Mouse (Mus musculus): Measurements from ENCODE around the gene Nelfe. TPM values are rescaled to one million over a fixed set of nuclear protein-coding genes. Genes with fewer than 3 reads are reported as not detected.
"Not testable (repeated sequence)": the region's sequence is repeated elsewhere in the genome, so short reads cannot be mapped to it uniquely, and the experiment has no call there.

The Nelfe gene
- polyA plus RNA-seq, 1 experiment: 50.6 TPM

DNA sequence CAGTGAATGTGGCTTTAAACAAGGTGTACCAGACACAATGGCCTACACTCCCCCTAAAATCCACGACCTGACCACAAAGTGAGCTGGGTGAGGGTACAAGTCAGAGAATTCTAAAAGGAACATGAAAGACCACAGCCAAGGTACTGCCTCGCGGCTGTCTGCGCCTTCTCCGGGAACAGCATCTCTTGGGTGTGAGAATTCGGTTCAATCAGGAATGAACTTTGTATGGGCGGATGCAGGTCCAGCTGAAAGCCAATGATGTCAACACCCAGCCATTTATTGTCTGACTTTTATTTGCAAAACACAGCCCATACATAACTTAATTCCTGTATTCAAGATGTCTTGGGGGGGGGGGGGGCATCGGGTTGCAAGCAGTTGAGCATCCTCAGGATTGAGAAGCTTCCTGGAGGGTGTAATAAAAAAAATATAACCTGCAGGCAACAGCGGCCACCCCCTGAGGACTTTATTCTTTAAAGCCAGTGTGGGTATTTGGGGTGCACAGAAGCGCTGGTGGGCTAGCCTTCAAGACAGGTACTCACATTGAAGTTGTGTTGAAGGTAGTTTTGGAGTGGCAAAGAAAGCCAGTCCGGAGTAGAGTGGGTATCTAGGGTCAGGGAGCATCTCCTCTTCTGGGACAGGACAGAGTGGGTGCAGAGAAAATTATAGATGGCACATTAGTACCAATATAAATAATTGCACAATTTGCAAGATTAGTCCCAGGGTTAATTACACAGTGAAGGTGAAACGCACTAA is 43.1 kb downstream of the Nelfe start:
- no peak for DNase-seq (ENCODE audit: low spot score)

DNA sequence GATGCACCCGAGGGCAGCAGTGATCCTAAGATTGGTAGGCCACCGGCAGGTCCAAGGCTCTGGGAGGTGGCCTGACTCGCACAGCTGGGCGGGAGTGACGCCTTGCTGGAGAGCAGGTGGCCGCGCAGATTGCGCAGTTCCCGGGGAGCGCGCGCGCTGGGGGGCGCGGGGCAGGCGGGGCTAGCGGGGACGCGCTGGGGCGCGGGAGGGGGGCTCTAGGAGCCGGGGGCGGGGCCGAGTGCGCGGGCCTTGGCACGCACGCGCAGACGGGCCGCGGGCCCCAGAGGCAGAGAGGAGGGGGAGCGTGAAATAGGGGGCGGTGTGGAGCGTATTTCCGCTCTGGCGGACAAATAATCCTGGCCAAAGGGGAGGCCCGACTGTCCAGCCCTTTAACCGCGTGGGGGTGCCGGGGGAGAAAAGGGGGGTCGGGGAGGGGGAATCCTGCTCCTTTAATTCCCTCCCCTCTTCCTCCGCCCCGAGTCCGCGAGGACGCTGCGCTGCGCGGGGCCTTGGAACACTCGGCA is 43.9 kb downstream of the Nelfe start:
- DNase-seq (ENCODE audit: low spot score): peak; percentile 90

DNA sequence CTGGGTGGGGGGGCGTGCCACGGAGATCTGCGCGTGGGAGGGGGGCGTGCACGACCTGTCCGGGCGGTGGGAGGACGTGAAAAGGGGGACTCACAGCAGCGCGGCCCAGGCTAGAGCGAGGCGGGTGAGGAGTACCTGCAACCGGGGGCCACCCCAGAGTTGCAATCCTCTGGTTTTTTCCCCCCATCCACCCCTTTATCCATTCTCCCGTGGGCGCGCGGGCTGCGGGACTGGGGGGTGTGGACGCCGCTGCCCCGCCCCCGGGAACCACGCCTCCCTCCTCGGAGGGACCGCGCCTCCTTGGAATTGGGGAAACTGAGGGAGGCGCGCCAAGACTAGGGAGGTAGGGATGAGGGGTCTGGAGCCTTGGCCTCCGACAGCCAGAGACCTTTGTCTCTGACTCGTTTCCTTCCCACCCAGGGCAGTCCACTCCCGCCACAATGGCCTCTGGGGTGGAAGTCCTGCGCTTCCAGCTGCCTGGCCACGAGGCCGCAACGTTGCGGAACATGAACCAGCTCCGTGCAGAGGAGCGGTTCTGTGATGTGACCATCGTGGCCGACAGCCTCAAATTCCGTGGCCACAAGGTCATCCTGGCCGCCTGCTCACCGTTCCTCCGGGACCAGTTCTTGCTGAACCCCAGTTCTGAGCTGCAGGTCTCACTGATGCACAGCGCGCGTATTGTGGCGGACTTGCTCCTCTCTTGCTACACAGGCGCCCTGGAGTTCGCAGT is 44.8 kb downstream of the Nelfe start:
- peak; percentile 56 for DNase-seq (ENCODE audit: low spot score)

DNA sequence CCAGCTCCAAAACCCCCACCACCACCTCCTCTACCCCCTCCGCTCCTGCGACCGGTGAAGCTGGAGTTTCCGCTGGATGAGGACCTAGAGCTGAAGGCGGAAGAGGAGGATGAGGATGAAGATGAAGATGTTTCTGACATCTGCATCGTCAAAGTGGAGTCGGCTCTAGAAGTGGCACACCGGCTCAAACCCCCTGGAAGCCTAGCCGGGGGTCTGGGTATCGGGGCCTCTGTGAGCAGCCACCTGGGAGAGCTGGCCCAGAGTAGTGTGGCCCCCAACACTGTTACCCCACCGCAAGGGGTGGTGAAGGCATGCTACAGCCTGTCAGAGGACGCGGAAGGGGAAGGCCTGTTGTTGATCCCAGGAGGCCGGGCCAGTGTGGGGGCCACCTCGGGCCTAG is 45.5 kb downstream of the Nelfe start:
- DNase-seq (ENCODE audit: low spot score): no peak

DNA sequence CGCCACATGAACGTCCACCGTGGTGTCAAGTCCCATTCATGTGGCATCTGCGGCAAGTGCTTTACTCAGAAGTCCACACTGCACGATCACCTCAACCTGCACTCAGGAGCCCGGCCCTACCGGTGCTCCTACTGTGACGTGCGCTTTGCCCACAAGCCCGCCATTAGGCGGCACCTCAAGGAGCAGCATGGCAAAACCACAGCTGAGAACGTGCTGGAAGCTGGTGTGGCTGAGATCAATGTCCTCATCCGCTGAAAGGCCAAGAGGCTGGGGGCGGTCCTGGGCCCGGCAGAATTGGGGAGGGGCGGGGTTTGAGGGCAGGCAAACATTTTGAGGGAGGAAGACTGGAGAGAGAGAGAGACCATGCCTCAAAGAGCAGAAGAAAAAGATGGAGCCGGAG is 46.2 kb downstream of the Nelfe start:
- DNase-seq (ENCODE audit: low spot score): no peak

DNA sequence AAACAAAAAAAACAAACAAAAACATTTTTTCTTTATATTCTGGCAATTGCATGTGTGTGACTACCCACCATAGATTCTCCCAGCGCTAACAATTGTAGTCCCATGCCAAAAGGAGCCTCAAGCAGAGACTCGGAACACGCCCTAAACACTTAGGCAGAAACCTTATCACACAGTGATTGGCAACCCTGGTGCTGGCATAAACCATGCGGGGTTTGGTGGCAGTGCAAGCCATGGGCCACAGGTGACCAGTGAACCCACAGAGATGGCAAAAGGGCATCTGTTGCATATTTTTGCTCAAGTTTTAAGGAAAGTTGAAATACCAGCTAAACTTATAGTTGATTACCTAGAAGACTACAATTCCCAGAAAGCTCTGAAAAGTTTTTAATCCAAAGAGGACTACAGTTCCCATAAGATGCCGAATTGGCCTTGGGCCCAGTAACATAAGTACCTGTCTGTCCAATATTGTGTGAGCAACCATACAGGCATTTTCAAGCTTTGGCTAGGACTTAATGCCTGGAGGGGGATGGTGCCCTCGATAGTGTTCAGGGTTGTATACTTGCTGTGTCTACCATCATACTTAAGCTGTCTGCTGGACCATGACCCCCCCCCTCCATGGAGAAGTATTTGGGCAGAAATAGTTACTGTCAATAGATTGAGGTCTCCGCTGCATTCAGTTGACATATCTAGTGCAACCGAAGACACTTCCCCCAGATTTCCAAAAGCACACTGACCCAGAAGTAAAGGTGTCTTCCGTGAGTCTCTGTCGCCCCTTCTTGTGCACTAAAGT is 47.4 kb downstream of the Nelfe start:
- no peak for DNase-seq (ENCODE audit: low spot score)

DNA sequence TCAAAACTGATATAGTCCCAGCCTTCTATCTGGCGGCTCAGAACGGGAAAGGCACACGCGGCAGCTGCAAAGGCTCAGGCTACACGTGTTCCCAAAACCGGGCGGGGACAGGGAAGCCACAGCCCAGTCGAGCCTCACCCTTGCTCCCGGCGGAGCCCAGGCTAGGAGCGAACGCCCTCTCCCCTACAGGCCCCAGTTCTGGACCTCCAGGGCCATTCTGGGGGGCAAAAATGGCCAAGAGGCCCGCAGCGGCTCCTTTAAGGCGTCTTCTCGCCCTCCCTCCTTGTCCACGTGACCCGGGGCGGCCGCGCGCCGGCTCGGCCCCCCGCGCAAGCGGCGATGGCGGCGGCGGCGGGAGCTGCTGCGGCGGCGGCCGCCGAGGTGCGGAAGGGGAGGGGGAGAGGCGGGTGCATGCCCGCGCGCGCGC is 48.0 kb downstream of the Nelfe start, which contains the start of the genes C2 and Ehmt2:
C2 (minus strand) TSS at position 106 of the 427 bp plus-strand sequence.
Ehmt2 (plus strand) TSS at position 310 of the 427 bp plus-strand sequence.
- peak; percentile 81 for DNase-seq (ENCODE audit: low spot score)

DNA sequence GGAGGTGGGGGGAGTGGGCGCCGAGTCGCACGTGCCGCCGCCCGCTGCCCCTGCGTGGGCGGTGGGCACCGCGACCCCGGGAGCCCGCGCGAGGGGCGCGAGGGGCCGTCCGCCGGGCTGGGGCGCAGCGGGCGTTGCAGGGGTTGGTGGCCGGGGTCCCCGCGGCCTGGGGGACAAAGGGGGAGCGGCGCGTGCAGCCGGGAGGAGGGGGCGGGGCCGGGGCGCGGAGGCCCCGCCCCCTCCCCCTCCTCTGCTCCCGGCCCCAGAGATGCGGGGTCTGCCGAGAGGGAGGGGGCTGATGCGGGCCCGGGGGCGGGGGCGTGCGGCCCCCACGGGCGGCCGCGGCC is 48.5 kb downstream of the Nelfe start:
- no peak for DNase-seq (ENCODE audit: low spot score)

DNA sequence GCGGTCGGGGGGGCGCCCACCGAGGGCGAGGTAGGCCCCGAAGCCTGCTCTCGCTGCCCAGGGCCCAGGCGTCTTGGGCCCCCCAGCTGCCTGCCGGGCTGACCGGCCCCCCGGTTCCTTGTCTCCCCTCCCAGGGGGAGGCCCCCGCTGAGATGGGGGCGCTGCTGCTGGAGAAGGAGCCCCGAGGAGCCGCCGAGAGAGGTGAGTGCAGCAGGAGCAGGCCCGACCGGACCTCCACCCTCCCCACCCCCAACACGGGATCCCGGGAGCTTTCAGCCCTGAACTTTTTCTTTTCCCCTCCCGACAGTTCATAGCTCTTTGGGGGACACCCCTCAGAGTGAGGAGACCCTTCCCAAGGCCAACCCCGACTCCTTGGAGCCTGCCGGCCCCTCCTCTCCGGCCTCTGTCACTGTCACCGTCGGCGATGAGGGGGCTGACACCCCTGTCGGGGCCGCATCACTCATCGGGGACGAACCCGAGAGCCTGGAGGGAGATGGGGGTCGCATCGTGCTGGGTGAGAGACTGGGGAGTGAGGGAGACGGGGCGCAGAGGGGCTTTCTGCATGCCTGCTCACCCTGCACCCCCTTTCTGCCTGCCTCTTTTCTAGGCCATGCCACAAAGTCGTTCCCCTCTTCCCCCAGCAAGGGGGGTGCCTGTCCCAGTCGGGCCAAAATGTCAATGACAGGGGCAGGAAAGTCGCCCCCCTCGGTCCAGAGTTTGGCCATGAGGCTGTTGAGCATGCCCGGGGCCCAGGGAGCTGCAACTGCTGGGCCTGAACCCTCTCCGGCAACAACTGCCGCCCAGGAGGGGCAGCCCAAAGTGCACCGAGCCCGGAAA is 49.1 kb downstream of the Nelfe start:
- DNase-seq (ENCODE audit: low spot score): peak; percentile 64

DNA sequence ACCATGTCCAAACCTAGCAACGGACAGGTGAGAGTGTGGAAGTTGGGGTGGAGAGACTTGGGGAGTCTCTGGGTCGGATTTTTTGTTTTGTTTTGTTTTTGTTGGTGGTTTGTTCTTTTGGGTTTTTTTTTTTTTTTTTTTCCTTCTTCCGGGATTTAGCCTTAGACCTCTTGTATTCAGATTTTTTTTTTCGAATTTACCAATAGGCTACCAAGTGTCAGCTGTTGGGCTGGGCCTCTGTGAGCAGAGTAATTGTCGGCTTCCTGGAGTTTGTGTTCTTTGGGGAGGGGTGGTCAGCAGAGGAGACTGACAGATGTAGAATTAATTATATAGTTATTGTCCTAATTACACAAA is 49.7 kb downstream of the Nelfe start:
- DNase-seq (ENCODE audit: low spot score): no peak

DNA sequence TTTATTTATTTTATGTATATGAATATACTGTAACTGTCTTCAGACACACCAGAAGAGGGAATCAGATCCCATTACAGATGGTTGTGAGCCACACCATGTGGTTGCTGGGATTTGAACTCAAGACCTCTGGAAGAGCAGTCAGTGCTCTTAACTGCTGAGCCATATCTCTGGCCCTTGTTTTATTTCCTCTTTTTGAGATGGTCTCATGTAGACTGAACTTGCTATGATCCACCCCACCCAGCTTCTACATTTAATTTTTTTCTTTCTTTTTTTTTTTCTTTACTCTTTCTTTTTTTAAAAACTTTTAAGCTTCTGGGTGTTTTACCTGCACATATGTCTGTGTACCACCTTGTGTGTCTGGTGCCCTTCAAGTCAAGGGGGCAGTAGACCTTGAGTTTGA is 50.6 kb downstream of the Nelfe start:
- DNase-seq (ENCODE audit: low spot score): not testable (repeated sequence)

DNA sequence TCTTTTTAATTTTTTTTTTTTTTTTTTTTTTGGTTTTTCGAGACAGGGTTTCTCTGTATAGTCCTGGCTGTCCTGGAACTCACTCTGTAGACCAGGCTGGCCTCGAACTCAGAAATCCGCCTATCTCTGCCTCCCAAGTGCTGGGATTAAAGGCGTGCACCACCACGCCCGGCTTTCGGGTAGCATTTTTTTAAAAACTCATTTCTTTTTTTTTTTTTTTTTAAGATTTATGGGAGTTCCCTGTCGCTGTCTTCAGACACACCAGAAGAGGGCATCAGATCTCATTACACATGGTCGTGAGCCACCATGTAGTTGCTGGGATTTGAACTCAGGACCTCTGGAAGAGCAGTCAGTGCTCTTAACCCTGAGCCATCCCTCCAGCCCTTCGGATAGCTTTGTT is 51.8 kb downstream of the Nelfe start:
- not testable (repeated sequence) for DNase-seq (ENCODE audit: low spot score)

DNA sequence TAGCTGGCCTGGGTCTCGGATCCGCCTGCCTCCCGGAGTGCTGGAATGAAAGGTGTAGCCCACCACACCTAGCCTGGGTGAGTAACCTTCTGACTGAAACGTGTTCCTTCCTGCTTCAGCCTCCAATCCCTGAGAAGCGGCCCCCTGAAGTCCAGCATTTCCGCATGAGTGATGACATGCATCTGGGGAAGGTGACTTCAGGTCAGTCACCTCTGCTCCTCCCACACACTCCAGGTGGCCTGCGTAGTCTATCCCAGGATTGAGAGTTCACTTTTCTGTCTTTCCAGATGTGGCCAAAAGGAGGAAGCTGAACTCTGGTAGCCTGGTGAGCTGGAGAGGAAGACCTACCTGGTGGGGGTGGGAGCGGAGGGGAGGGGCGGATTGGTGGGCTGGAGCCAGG is 52.7 kb downstream of the Nelfe start:
- DNase-seq (ENCODE audit: low spot score): no peak

Other genes with a start within 250 kb of the Nelfe start
- gene Rnf5, start 246.7 kb upstream of the Nelfe start, polyA plus RNA-seq (2012; rRNA removed): 82.7 and 91.4 TPM in 2 replicates
- gene Agpat1, start 246.1 kb upstream of the Nelfe start, polyA plus RNA-seq (2012; rRNA removed): 104 and 109 TPM in 2 replicates
- 9.3 and 10.6 TPM in 2 replicates for gene Egfl8, start 234.4 kb upstream of the Nelfe start, polyA plus RNA-seq (2012; rRNA removed)
- gene Ppt2, start 221.9 kb upstream of the Nelfe start, polyA plus RNA-seq (2012; rRNA removed): 22.8 and 24.8 TPM in 2 replicates
- gene Prrt1, start 220.9 kb upstream of the Nelfe start, polyA plus RNA-seq (2012; rRNA removed): 8.0 and 11.1 TPM in 2 replicates
- gene Fkbpl, start 205.6 kb upstream of the Nelfe start, polyA plus RNA-seq (2012; rRNA removed): 4.6 and 7.2 TPM in 2 replicates
- 39.2 and 42.1 TPM in 2 replicates for gene Atf6b, start 203.2 kb upstream of the Nelfe start, polyA plus RNA-seq (2012; rRNA removed)
- 74.4 and 93.5 TPM in 2 replicates for gene Tnxb, start 179.9 kb upstream of the Nelfe start, polyA plus RNA-seq (2012; rRNA removed)
- 55.7 and 73.2 TPM in 2 replicates for gene C4b, start 106.5 kb upstream of the Nelfe start, polyA plus RNA-seq (2012; rRNA removed)
- gene Cyp21a1, start 45.8 kb upstream of the Nelfe start, polyA plus RNA-seq (2012; rRNA removed): not detected in 2 replicates
- 37.0 and 47.5 TPM in 2 replicates for gene Stk19, start 13.4 kb upstream of the Nelfe start, polyA plus RNA-seq (2012; rRNA removed)
- 32.3 and 45.6 TPM in 2 replicates for gene Dxo, start 13.4 kb upstream of the Nelfe start, polyA plus RNA-seq (2012; rRNA removed)
- gene Skiv2l, start 181 bp upstream of the Nelfe start, polyA plus RNA-seq (2012; rRNA removed): 50.3 and 58.0 TPM in 2 replicates
- gene Cfb, start 12.1 kb downstream of the Nelfe start, polyA plus RNA-seq (2012; rRNA removed): 35.7 and 41.6 TPM in 2 replicates
- gene Zbtb12, start 29.1 kb downstream of the Nelfe start, polyA plus RNA-seq (2012; rRNA removed): 6.6 and 8.5 TPM in 2 replicates
- 0.04 TPM in 1 of 2 replicates, not detected in the other for gene Gm20547, start 31.7 kb downstream of the Nelfe start, polyA plus RNA-seq (2012; rRNA removed)
- gene C2, start 47.9 kb downstream of the Nelfe start, polyA plus RNA-seq (2012; rRNA removed): 43.0 and 45.6 TPM in 2 replicates
- gene Ehmt2, start 48.1 kb downstream of the Nelfe start, polyA plus RNA-seq (2012; rRNA removed): 124 and 129 TPM in 2 replicates
- gene Slc44a4, start 64.1 kb downstream of the Nelfe start, polyA plus RNA-seq (2012; rRNA removed): 4.5 and 5.1 TPM in 2 replicates
- gene Neu1, start 80.9 kb downstream of the Nelfe start, polyA plus RNA-seq (2012; rRNA removed): 27.9 and 32.0 TPM in 2 replicates
- 100 and 116 TPM in 2 replicates for gene Hspa1b, start 108.8 kb downstream of the Nelfe start, polyA plus RNA-seq (2012; rRNA removed)
- gene Gm20481, start 119.5 kb downstream of the Nelfe start, polyA plus RNA-seq (2012; rRNA removed): not detected in 2 replicates
- gene Hspa1a, start 121.8 kb downstream of the Nelfe start, polyA plus RNA-seq (2012; rRNA removed): 52.7 and 54.4 TPM in 2 replicates
- 0.47 and 0.54 TPM in 2 replicates for gene Hspa1l, start 122.3 kb downstream of the Nelfe start, polyA plus RNA-seq (2012; rRNA removed)
- gene Lsm2, start 131.5 kb downstream of the Nelfe start, polyA plus RNA-seq (2012; rRNA removed): 47.8 and 58.4 TPM in 2 replicates
- 49.8 and 53.0 TPM in 2 replicates for gene Vars, start 150.6 kb downstream of the Nelfe start, polyA plus RNA-seq (2012; rRNA removed)
- 5.2 and 6.1 TPM in 2 replicates for gene Vwa7, start 166.2 kb downstream of the Nelfe start, polyA plus RNA-seq (2012; rRNA removed)
- 0.77 and 0.81 TPM in 2 replicates for gene Sapcd1, start 177.6 kb downstream of the Nelfe start, polyA plus RNA-seq (2012; rRNA removed)
- gene Msh5, start 196.4 kb downstream of the Nelfe start, polyA plus RNA-seq (2012; rRNA removed): 1.2 and 1.4 TPM in 2 replicates
- 149 and 191 TPM in 2 replicates for gene Clic1, start 199.6 kb downstream of the Nelfe start, polyA plus RNA-seq (2012; rRNA removed)
- 60.5 and 68.6 TPM in 2 replicates for gene Ddah2, start 208.6 kb downstream of the Nelfe start, polyA plus RNA-seq (2012; rRNA removed)
- gene Ly6g6c, start 215.0 kb downstream of the Nelfe start, polyA plus RNA-seq (2012; rRNA removed): 0.26 and 0.37 TPM in 2 replicates
- 0.44 and 0.48 TPM in 2 replicates for gene Mpig6b, start 215.8 kb downstream of the Nelfe start, polyA plus RNA-seq (2012; rRNA removed)
- gene Ly6g6e, start 226.5 kb downstream of the Nelfe start, polyA plus RNA-seq (2012; rRNA removed): 9.5 and 12.9 TPM in 2 replicates
- gene Ly6g6d, start 227.7 kb downstream of the Nelfe start, polyA plus RNA-seq (2012; rRNA removed): 5.4 and 5.8 TPM in 2 replicates
- 0.15 TPM in 1 of 2 replicates, not detected in the other for gene Ly6g6f, start 235.2 kb downstream of the Nelfe start, polyA plus RNA-seq (2012; rRNA removed)
- gene Abhd16a, start 238.9 kb downstream of the Nelfe start, polyA plus RNA-seq (2012; rRNA removed): 104 and 114 TPM in 2 replicates

Measured in urinary bladder, adult 2 months (tissue).